Mouse (Mus musculus): ENCODE results near the gene C4b. TPM values are rescaled to one million over a fixed set of nuclear protein-coding genes. Genes with fewer than 3 reads are reported as not detected.

C4b gene
- not detected for polyA plus RNA-seq (2014; fragmentation: Illumina TruSeq; extraction: RNeasy Lipid Tissue Mini Kit (QIAGEN cat#74804); ENCODE audit: low read depth, low replicate concordance)

GRCm38 (mm10) chr17:34743719-34744118 lies at the start of gene C4b:
Gene C4b, minus strand, starts transcription at chr17:34743882.

Other genes starting within 250 kb of the C4b start
- not detected for gene Btnl6, start 226.5 kb downstream of the C4b start, polyA plus RNA-seq (2014; fragmentation: Illumina TruSeq; extraction: RNeasy Lipid Tissue Mini Kit (QIAGEN cat#74804); ENCODE audit: low read depth, low replicate concordance)
- 0.93 TPM for gene Notch4, start 179.6 kb downstream of the C4b start, polyA plus RNA-seq (2014; fragmentation: Illumina TruSeq; extraction: RNeasy Lipid Tissue Mini Kit (QIAGEN cat#74804); ENCODE audit: low read depth, low replicate concordance)
- gene Gpsm3, start 154.1 kb downstream of the C4b start, polyA plus RNA-seq (2014; fragmentation: Illumina TruSeq; extraction: RNeasy Lipid Tissue Mini Kit (QIAGEN cat#74804); ENCODE audit: low read depth, low replicate concordance), result 3.8 TPM
- gene Pbx2, start 152.6 kb downstream of the C4b start, polyA plus RNA-seq (2014; fragmentation: Illumina TruSeq; extraction: RNeasy Lipid Tissue Mini Kit (QIAGEN cat#74804); ENCODE audit: low read depth, low replicate concordance), result 11.4 TPM
- not detected for gene Ager, start 146.0 kb downstream of the C4b start, polyA plus RNA-seq (2014; fragmentation: Illumina TruSeq; extraction: RNeasy Lipid Tissue Mini Kit (QIAGEN cat#74804); ENCODE audit: low read depth, low replicate concordance)
- gene Rnf5, start 140.2 kb downstream of the C4b start, polyA plus RNA-seq (2014; fragmentation: Illumina TruSeq; extraction: RNeasy Lipid Tissue Mini Kit (QIAGEN cat#74804); ENCODE audit: low read depth, low replicate concordance), result 49.6 TPM
- 2.9 TPM for gene Agpat1, start 139.6 kb downstream of the C4b start, polyA plus RNA-seq (2014; fragmentation: Illumina TruSeq; extraction: RNeasy Lipid Tissue Mini Kit (QIAGEN cat#74804); ENCODE audit: low read depth, low replicate concordance)
- gene Egfl8, start 127.9 kb downstream of the C4b start, polyA plus RNA-seq (2014; fragmentation: Illumina TruSeq; extraction: RNeasy Lipid Tissue Mini Kit (QIAGEN cat#74804); ENCODE audit: low read depth, low replicate concordance), result not detected
- 7.2 TPM for gene Ppt2, start 115.4 kb downstream of the C4b start, polyA plus RNA-seq (2014; fragmentation: Illumina TruSeq; extraction: RNeasy Lipid Tissue Mini Kit (QIAGEN cat#74804); ENCODE audit: low read depth, low replicate concordance)
- 0.57 TPM for gene Prrt1, start 114.3 kb downstream of the C4b start, polyA plus RNA-seq (2014; fragmentation: Illumina TruSeq; extraction: RNeasy Lipid Tissue Mini Kit (QIAGEN cat#74804); ENCODE audit: low read depth, low replicate concordance)
- gene Fkbpl, start 99.1 kb downstream of the C4b start, polyA plus RNA-seq (2014; fragmentation: Illumina TruSeq; extraction: RNeasy Lipid Tissue Mini Kit (QIAGEN cat#74804); ENCODE audit: low read depth, low replicate concordance), result 5.5 TPM
- 1.8 TPM for gene Atf6b, start 96.7 kb downstream of the C4b start, polyA plus RNA-seq (2014; fragmentation: Illumina TruSeq; extraction: RNeasy Lipid Tissue Mini Kit (QIAGEN cat#74804); ENCODE audit: low read depth, low replicate concordance)
- gene Tnxb, start 73.3 kb downstream of the C4b start, polyA plus RNA-seq (2014; fragmentation: Illumina TruSeq; extraction: RNeasy Lipid Tissue Mini Kit (QIAGEN cat#74804); ENCODE audit: low read depth, low replicate concordance), result not detected
- gene Cyp21a1, start 60.7 kb upstream of the C4b start, polyA plus RNA-seq (2014; fragmentation: Illumina TruSeq; extraction: RNeasy Lipid Tissue Mini Kit (QIAGEN cat#74804); ENCODE audit: low read depth, low replicate concordance), result not detected
- 2.6 TPM for gene Stk19, start 93.1 kb upstream of the C4b start, polyA plus RNA-seq (2014; fragmentation: Illumina TruSeq; extraction: RNeasy Lipid Tissue Mini Kit (QIAGEN cat#74804); ENCODE audit: low read depth, low replicate concordance)
- 3.0 TPM for gene Dxo, start 93.1 kb upstream of the C4b start, polyA plus RNA-seq (2014; fragmentation: Illumina TruSeq; extraction: RNeasy Lipid Tissue Mini Kit (QIAGEN cat#74804); ENCODE audit: low read depth, low replicate concordance)
- 2.3 TPM for gene Skiv2l, start 106.3 kb upstream of the C4b start, polyA plus RNA-seq (2014; fragmentation: Illumina TruSeq; extraction: RNeasy Lipid Tissue Mini Kit (QIAGEN cat#74804); ENCODE audit: low read depth, low replicate concordance)
- 1.4 TPM for gene Nelfe, start 106.5 kb upstream of the C4b start, polyA plus RNA-seq (2014; fragmentation: Illumina TruSeq; extraction: RNeasy Lipid Tissue Mini Kit (QIAGEN cat#74804); ENCODE audit: low read depth, low replicate concordance)
- 38.0 TPM for gene Cfb, start 118.6 kb upstream of the C4b start, polyA plus RNA-seq (2014; fragmentation: Illumina TruSeq; extraction: RNeasy Lipid Tissue Mini Kit (QIAGEN cat#74804); ENCODE audit: low read depth, low replicate concordance)
- gene Zbtb12, start 135.6 kb upstream of the C4b start, polyA plus RNA-seq (2014; fragmentation: Illumina TruSeq; extraction: RNeasy Lipid Tissue Mini Kit (QIAGEN cat#74804); ENCODE audit: low read depth, low replicate concordance), result 1.5 TPM
- gene Gm20547, start 138.2 kb upstream of the C4b start, polyA plus RNA-seq (2014; fragmentation: Illumina TruSeq; extraction: RNeasy Lipid Tissue Mini Kit (QIAGEN cat#74804); ENCODE audit: low read depth, low replicate concordance), result 16.3 TPM
- gene C2, start 154.4 kb upstream of the C4b start, polyA plus RNA-seq (2014; fragmentation: Illumina TruSeq; extraction: RNeasy Lipid Tissue Mini Kit (QIAGEN cat#74804); ENCODE audit: low read depth, low replicate concordance), result 7.3 TPM
- gene Ehmt2, start 154.6 kb upstream of the C4b start, polyA plus RNA-seq (2014; fragmentation: Illumina TruSeq; extraction: RNeasy Lipid Tissue Mini Kit (QIAGEN cat#74804); ENCODE audit: low read depth, low replicate concordance), result 7.7 TPM
- 8.2 TPM for gene Slc44a4, start 170.6 kb upstream of the C4b start, polyA plus RNA-seq (2014; fragmentation: Illumina TruSeq; extraction: RNeasy Lipid Tissue Mini Kit (QIAGEN cat#74804); ENCODE audit: low read depth, low replicate concordance)
- gene Neu1, start 187.4 kb upstream of the C4b start, polyA plus RNA-seq (2014; fragmentation: Illumina TruSeq; extraction: RNeasy Lipid Tissue Mini Kit (QIAGEN cat#74804); ENCODE audit: low read depth, low replicate concordance), result 25.6 TPM
- 17.9 TPM for gene Hspa1b, start 215.4 kb upstream of the C4b start, polyA plus RNA-seq (2014; fragmentation: Illumina TruSeq; extraction: RNeasy Lipid Tissue Mini Kit (QIAGEN cat#74804); ENCODE audit: low read depth, low replicate concordance)
- gene Gm20481, start 226.0 kb upstream of the C4b start, polyA plus RNA-seq (2014; fragmentation: Illumina TruSeq; extraction: RNeasy Lipid Tissue Mini Kit (QIAGEN cat#74804); ENCODE audit: low read depth, low replicate concordance), result not detected
- gene Hspa1a, start 228.3 kb upstream of the C4b start, polyA plus RNA-seq (2014; fragmentation: Illumina TruSeq; extraction: RNeasy Lipid Tissue Mini Kit (QIAGEN cat#74804); ENCODE audit: low read depth, low replicate concordance), result 8.4 TPM
- gene Hspa1l, start 228.8 kb upstream of the C4b start, polyA plus RNA-seq (2014; fragmentation: Illumina TruSeq; extraction: RNeasy Lipid Tissue Mini Kit (QIAGEN cat#74804); ENCODE audit: low read depth, low replicate concordance), result not detected
- gene Lsm2, start 238.0 kb upstream of the C4b start, polyA plus RNA-seq (2014; fragmentation: Illumina TruSeq; extraction: RNeasy Lipid Tissue Mini Kit (QIAGEN cat#74804); ENCODE audit: low read depth, low replicate concordance), result 12.6 TPM